Comparison of ENCODE assay signal across 15 mouse cellular contexts in the genomic region with DNA sequence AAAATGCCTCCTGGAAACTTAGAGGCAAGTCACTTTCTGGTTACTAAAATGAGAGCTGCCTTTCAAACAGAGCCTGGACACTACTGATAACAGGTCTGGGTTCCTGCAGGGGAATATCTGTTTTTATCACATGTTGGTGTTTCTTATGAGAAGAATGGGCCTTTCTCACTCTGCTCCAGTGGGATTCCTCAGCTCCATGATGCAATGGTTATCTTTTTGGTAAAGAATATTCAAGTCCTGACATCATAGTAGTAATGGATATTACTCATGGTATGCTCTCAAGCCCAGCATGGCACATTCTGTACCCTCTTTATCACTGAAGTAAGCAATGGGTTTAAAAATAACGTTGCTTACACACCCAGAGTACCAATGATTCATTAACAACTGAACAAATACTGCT. TPM values are rescaled to one million over a fixed set of nuclear protein-coding genes. Genes with fewer than 3 reads are reported as not detected.
DNase-seq lines count a peak whose midpoint lies in the region; ATAC-seq and TF ChIP-seq lines count a peak whose summit lies in the region.
"Had no signal": no experiment of that assay in that cellular context is flagged by ENCODE, and none has a peak within 500 bp of the region (broad histone marks: within the 10 kb centered on the region; RNA-seq: fewer than 3 reads in every experiment).

No protein-coding gene starts in this region.

- intact Hi-C loops in heart, postnatal 14 days (cut with DNase I): no loop called here
- intact Hi-C loops in left cerebral cortex, postnatal 25 days (cut with DNase I): no loop called here

- TF ChIP-seq CTCF in C2C12 (IDR thresholded peaks at IDR 0.05; ENCODE audit: control insufficient read depth, insufficient read depth, insufficient read length): no peak
- TF ChIP-seq CTCF in hindbrain, postnatal 0 days (IDR thresholded peaks at IDR 0.05; ENCODE audit: low read depth): no peak

- DNase-seq in heart, postnatal 14 days: no peak
- DNase-seq in c-Kit-positive CD71-positive TER-119-positive erythroid progenitor cells, embryonic 14.5 days (ENCODE audit: low spot score): peak; percentile 83
- no peak for DNase-seq in hindbrain, postnatal 0 days (ENCODE audit: low spot score)
- no peak for DNase-seq in left cerebral cortex, postnatal 25 days (ENCODE audit: low spot score in 2 of 2)
- no peak for DNase-seq in embryo, embryonic 9.5 days (ENCODE audit: extremely low spot score)
- DNase-seq: cerebellum, postnatal 10 days; heart, adult 2 months; lung, adult 2 months; right cerebral cortex, postnatal 14 days had no signal

- no peak overlapping the region for H3K9ac ChIP-seq in heart, embryonic 16.5 days (ENCODE audit: low read length)
- no peak overlapping the region; the same call in 1 of the 2 replicates for H3K9ac ChIP-seq in liver, embryonic 15.5 days
- no peak overlapping the region for H3K9ac ChIP-seq in hindbrain, postnatal 0 days (replicated peaks; ENCODE audit: low read length)
- H3K9ac ChIP-seq: kidney, embryonic 15.5 days; midbrain, embryonic 12.5 days had no signal

- peaks cover 68% of the 10 kb centered on the region for H3K79me2 ChIP-seq in C2C12 (ENCODE audit: control insufficient read depth, insufficient read depth)

- no peak overlapping the region for H3K4me2 ChIP-seq in heart, embryonic 16.5 days (ENCODE audit: low read depth, low read length)
- peak overlapping the region; percentile 57 for H3K4me2 ChIP-seq in liver, embryonic 15.5 days
- H3K4me2 ChIP-seq in hindbrain, postnatal 0 days (ENCODE audit: low read depth, low read length): no peak overlapping the region
- H3K4me2 ChIP-seq: kidney, embryonic 15.5 days; midbrain, embryonic 12.5 days had no signal

- 13% methylated on average over 1 of the region's 1 CpGs for WGBS in heart, embryonic 16.5 days
- 8% methylated on average over 1 of the region's 1 CpGs for WGBS in liver, embryonic 15.5 days (ENCODE audit: insufficient replicate concordance)
- WGBS in hindbrain, postnatal 0 days: 89% methylated on average over 1 of the region's 1 CpGs

- H3K4me1 ChIP-seq in heart, embryonic 16.5 days (ENCODE audit: control insufficient read depth, insufficient read depth, low read length): peaks cover 28% of the 10 kb centered on the region
- peaks cover 91% of the 10 kb centered on the region for H3K4me1 ChIP-seq in liver, embryonic 15.5 days (replicated peaks)
- peaks cover 6% of the 10 kb centered on the region for H3K4me1 ChIP-seq in hindbrain, postnatal 0 days (ENCODE audit: insufficient read depth, low read length)

- peak overlapping the region; percentile 62 for H3K27ac ChIP-seq in heart, embryonic 16.5 days (ENCODE audit: low read length)
- peak overlapping the region; percentile 89 for H3K27ac ChIP-seq in liver, embryonic 15.5 days (replicated peaks)
- no peak overlapping the region for H3K27ac ChIP-seq in hindbrain, postnatal 0 days
- H3K27ac ChIP-seq: heart, adult 2 months; kidney, embryonic 15.5 days; midbrain, embryonic 12.5 days had no signal

- H3K9me3 ChIP-seq in heart, embryonic 16.5 days (replicated peaks; ENCODE audit: control insufficient read depth, low read length): no peaks in the 10 kb centered on the region
- no peaks in the 10 kb centered on the region for H3K9me3 ChIP-seq in liver, embryonic 15.5 days (replicated peaks)
- H3K9me3 ChIP-seq in hindbrain, postnatal 0 days (ENCODE audit: low read length): no peaks in the 10 kb centered on the region
- H3K9me3 ChIP-seq: kidney, embryonic 15.5 days; midbrain, embryonic 12.5 days had no signal

- peak; percentile 68; the same call in 1 of the 2 replicates for ATAC-seq in heart, embryonic 16.5 days (replicated peaks; ENCODE audit: extremely low read depth, insufficient read depth, low FRiP score)
- peak; percentile 94 for ATAC-seq in liver, embryonic 15.5 days (ENCODE audit: insufficient read depth)
- no peak for ATAC-seq in hindbrain, postnatal 0 days
- ATAC-seq: hindbrain, embryonic 16.5 days had no signal

- no peak overlapping the region for H3ac ChIP-seq in C2C12 (ENCODE audit: control insufficient read depth, insufficient read length, low read depth)

- H3K36me3 ChIP-seq in heart, embryonic 16.5 days (ENCODE audit: control insufficient read depth, insufficient read depth): no peaks in the 10 kb centered on the region
- H3K36me3 ChIP-seq in C2C12 (ENCODE audit: control insufficient read depth, insufficient read depth): no peaks in the 10 kb centered on the region
- peaks cover 51% of the 10 kb centered on the region for H3K36me3 ChIP-seq in liver, embryonic 15.5 days (replicated peaks)
- no peaks in the 10 kb centered on the region for H3K36me3 ChIP-seq in hindbrain, postnatal 0 days (ENCODE audit: insufficient read depth, low read length)

- H3K27me3 ChIP-seq in heart, embryonic 16.5 days (ENCODE audit: control insufficient read depth, insufficient read depth, low read length): no peaks in the 10 kb centered on the region
- no peaks in the 10 kb centered on the region for H3K27me3 ChIP-seq in C2C12 (ENCODE audit: control insufficient read depth, insufficient read depth, insufficient read length)
- H3K27me3 ChIP-seq in liver, embryonic 15.5 days: no peaks in the 10 kb centered on the region
- H3K27me3 ChIP-seq in hindbrain, postnatal 0 days (ENCODE audit: insufficient read depth, low read length): no peaks in the 10 kb centered on the region
- H3K27me3 ChIP-seq: kidney, embryonic 15.5 days; midbrain, embryonic 12.5 days had no signal

- H3K4me3 ChIP-seq in heart, embryonic 16.5 days (ENCODE audit: low read length): no peak overlapping the region
- H3K4me3 ChIP-seq in C2C12 (ENCODE audit: insufficient read depth, poor library complexity, severe bottlenecking): no peak overlapping the region
- peak overlapping the region; percentile 14 for H3K4me3 ChIP-seq in liver, embryonic 15.5 days (replicated peaks)
- H3K4me3 ChIP-seq in hindbrain, postnatal 0 days (ENCODE audit: low read length): no peak overlapping the region
- H3K4me3 ChIP-seq: heart, adult 2 months; kidney, embryonic 15.5 days; midbrain, embryonic 12.5 days had no signal

- peaks cover 4% of the 10 kb centered on the region for H3K79me3 ChIP-seq in C2C12 (ENCODE audit: low read depth)

TF ChIP-seq in C2C12, 6 proteins besides CTCF, POLR2A, EP300 and RAD21:
- TF ChIP-seq MYOG (IDR thresholded peaks at IDR 0.05; ENCODE audit: control insufficient read depth, extremely low read depth, insufficient read length): no peak
- no peak for TF ChIP-seq FOSL1 (IDR thresholded peaks at IDR 0.05; ENCODE audit: insufficient read depth, low read length, poor library complexity, severe bottlenecking)
- TF ChIP-seq USF1 (IDR thresholded peaks at IDR 0.05; ENCODE audit: low read depth): no peak
- TF ChIP-seq MYOD1 (IDR thresholded peaks at IDR 0.05; ENCODE audit: control insufficient read depth, insufficient read length, low read depth): peak; percentile 31
- no peak for TF ChIP-seq MAX (IDR thresholded peaks at IDR 0.05)
- TF ChIP-seq CEBPB (IDR thresholded peaks at IDR 0.05; ENCODE audit: low read depth): peak; percentile 69

RNA-seq across cellular contexts. Expression of a gene that starts 40.0 kb away (rescaled TPM):
- polyA plus RNA-seq in heart, embryonic 16.5 days (2015; fragmentation: Nextera tagmentation; extraction: Ambion mirVana): 1.6 and 1.9 TPM in 2 replicates
- total RNA-seq in heart, postnatal 14 days (2021): 1 to 10 TPM; 2.0 to 3.1 TPM
- 0.06 TPM for polyA plus RNA-seq in C2C12 (2012; fragmentation: generic; extraction: Trizol)
- polyA plus RNA-seq in liver, embryonic 15.5 days (2015; fragmentation: Nextera tagmentation; extraction: Ambion mirVana): 9.0 and 10.4 TPM in 2 replicates
- total RNA-seq in hindbrain, postnatal 0 days (2014; rRNA removed): 2.0 and 4.3 TPM in 2 replicates
- polyA plus RNA-seq in hindbrain, postnatal 0 days (2015; fragmentation: Nextera tagmentation; extraction: Ambion mirVana): 2.1 and 2.4 TPM in 2 replicates
- total RNA-seq in left cerebral cortex, postnatal 25 days (2021): 1 to 10 TPM; 3.0 to 3.3 TPM

RNA-seq across cellular contexts. Expression of a gene that starts 40.7 kb away (rescaled TPM):
- 9.4 and 11.2 TPM in 2 replicates for polyA plus RNA-seq in heart, embryonic 16.5 days (2015; fragmentation: Nextera tagmentation; extraction: Ambion mirVana)
- total RNA-seq in heart, postnatal 14 days (2021): 10 to 100 TPM; 88.5 to 88.9 TPM
- polyA plus RNA-seq in C2C12 (2012; fragmentation: generic; extraction: Trizol): 13.6 TPM
- 18.0 and 23.4 TPM in 2 replicates for polyA plus RNA-seq in liver, embryonic 15.5 days (2015; fragmentation: Nextera tagmentation; extraction: Ambion mirVana)
- total RNA-seq in hindbrain, postnatal 0 days (2014; rRNA removed): 60.3 and 67.8 TPM in 2 replicates
- polyA plus RNA-seq in hindbrain, postnatal 0 days (2015; fragmentation: Nextera tagmentation; extraction: Ambion mirVana): 24.9 and 25.3 TPM in 2 replicates
- 10 to 100 TPM; 48.8 to 59.7 TPM for total RNA-seq in left cerebral cortex, postnatal 25 days (2021)
